Mouse (Mus musculus) embryo, embryonic 9.5 days (tissue): ENCODE results near the gene Lhcgr.
"Not testable (repeated sequence)": the region's sequence is repeated elsewhere in the genome, so short reads cannot be mapped to it uniquely, and the experiment has no call there.

Experiments used
- DNase-seq: peaks from one replicate; pipeline ENCODE4 v3.0.0-alpha.2; 2017; ENCODE audit errors: extremely low spot score

Lhcgr gene

DNA sequence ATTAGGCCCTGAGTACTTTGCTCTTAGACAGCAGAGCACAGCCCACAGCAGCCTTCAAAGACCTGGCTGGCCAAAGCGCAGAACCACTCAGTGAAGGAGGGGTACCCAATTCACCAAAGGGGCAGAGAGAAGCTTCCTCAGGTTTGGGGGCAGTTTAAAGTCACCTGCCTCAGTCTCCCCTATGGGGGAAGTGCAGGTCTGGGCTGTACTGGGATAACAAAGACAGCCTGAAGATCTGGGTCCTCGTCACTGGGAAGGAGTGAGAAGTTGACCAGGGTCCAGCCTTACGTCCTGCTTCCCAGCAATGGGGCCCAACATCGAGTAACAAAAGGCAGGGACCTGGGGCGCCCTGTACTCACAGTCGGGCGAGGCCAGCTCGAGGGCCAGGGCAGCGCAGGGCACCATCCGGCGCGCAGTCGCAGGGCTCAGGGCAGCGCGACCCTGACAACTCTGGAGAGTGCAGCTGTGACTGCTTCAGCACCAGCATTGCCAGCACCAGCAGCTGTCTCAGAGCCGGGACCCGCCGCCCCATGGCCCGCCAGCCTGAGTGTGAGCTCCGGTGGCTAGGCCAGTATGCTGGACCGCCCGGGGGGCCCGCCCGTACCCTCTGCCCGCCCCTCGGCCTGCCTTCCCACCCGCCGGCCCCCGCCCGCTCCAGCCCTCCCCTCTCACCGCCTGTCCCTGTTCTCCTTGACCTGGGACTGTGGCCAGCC, at the start of gene Lhcgr:
Lhcgr (minus strand) TSS at position 551 of the 713 bp plus-strand sequence.
- peak; percentile 28 for DNase-seq

DNA sequence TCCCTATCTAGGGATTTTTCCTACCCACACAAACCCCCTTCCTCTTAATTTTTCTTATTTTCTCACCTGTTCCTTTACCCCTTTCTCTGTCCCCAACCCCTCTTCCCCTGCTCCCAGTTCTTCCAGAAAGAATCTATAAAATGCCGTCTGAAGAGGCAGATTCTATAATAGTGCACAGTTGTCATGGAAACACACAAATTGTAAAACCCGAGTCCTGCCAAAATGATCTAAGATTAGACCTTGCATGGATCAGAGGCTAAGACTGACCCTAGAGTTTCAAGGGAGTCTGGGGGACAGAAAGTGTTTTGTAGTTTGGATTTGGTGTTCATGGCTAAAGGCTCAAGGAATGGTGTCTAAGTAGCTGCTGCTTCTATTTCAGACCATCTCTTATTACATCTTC, 25.8 kb upstream of the Lhcgr start:
- DNase-seq, result no peak

DNA sequence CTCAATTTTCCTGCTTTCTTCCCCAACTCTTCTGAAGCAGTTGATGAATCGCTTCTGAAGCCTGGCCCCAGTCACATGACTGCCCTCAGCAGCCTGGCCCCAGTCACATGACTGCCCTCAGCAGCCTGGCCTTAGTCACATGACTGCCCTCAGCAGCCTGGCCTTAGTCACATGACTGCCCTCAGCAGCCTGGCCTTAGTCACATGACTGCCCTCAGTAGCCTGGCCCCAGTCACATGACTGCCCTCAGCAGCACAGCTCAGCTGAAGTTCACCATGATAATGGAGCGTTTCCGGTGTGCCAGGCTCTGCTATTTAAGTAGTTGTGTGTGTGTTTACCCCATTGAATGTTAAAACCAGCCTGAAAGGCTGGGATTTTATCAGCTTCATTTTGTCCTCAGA, 21.2 kb upstream of the Lhcgr start:
- DNase-seq, result not testable (repeated sequence)

DNA sequence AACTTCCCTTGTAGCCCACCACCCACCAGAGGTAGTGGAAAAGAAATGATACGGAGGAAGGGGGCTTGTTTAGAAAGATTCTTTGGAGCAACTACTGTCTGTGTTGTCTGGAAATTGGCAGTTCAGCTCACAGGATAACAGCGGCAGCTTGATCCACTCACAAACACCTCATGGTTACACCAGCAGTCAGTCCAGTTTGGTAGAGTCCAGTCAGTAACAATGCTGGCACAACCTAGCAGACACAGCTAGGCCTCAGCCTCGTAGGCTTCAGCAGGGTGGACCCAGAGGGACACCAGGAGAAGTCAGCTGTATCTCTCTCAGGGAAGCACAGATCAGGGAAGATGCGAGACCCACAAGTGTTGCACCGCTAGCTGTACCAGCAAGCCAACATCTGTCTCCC, 19.0 kb upstream of the Lhcgr start:
- DNase-seq, result no peak

DNA sequence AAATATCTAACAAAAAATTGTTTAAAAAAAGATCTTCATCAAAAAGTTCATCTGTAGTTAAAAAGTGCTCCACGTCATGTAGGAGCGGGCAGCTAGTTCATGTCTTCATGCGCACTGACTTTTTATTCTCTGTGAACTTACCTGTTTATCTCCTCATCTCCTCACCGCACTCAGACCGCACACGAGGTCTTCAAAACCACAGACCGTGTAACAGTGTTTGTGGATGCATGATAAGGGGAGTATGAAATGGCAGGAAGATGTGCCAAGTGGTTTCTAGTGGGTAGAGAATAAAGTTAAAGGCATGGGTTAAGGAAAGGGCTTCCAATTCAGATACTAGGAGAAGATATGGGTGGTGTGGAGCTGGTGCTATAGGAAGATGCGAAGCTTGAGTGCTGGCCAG, 14.6 kb upstream of the Lhcgr start:
- no peak for DNase-seq

DNA sequence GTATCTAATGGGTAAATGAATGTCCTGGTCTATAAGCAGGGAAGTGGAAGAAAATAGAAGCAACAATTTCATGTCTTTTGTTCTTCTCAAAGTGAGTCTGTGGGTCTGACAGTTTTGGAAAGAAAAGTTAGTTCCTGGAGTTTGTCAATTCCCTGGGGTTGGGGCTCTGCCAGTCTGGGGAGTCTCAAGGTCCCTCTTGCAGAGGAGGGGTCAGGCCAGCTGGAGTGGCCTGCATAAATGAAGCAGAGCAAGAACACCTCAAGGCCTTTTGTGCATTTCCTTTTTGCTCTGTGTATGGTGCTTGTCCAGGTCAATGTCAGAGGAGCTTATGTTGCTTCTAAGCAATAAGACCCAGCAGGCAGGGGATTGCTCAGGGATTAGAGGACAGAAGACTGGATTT, 11.7 kb upstream of the Lhcgr start:
- DNase-seq, result no peak

DNA sequence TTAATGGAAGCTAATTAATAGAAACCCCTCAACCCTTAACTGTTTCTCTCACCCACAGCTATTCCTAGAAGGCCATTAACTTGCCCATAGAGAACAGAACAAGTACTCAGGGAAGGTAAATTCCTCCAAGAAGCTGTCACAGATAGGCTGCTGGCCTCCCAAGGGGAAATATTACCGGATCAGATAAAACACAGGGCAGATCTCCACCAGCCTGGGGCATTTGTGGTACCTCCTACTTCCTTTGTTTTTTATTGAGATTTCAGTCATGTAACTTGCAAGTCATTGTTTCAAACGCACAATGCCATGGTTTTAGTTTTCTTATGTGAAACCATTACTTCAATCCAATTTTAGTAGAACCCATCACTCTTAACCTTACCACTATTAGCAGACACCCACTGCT, 1.1 kb downstream of the Lhcgr start:
- no peak for DNase-seq

DNA sequence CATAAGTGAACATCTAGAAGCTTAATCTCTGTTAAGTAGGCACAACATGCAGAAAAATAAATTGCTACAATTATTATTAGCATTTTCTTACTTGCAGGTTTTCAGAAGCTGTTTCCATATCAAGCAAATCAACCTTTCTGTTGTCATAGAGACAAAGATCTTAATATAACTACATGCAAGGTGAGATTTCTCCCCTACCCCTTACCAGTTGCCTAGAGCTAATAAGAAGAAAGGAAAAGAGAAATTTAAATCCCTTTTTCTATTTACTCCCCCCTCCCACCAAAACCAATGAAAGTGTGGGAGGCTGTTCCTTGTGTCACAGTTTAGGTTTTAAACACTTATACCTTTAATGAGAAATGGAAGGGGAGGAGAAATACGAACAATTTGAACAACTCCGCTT, 3.4 kb downstream of the Lhcgr start:
- DNase-seq, result no peak

DNA sequence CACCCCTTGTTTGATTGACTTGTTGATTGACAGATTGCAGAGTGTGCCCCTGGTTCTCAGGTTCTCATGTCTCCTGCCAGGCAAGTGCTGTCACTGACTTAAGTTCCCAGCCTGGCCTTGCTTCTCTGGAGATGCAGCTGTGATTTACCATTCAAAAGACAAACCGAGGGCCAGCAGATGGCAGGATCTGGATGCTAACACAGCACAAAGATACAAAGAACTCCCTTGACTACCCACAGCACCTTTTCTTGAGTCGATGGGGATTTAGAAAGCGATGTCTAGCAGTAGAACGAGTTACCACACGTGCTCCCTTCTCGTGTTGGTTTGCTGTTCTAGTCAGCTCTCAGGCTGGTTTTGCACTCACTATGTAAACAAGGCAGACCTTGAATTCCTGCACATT, 4.9 kb downstream of the Lhcgr start:
- DNase-seq, result no peak

DNA sequence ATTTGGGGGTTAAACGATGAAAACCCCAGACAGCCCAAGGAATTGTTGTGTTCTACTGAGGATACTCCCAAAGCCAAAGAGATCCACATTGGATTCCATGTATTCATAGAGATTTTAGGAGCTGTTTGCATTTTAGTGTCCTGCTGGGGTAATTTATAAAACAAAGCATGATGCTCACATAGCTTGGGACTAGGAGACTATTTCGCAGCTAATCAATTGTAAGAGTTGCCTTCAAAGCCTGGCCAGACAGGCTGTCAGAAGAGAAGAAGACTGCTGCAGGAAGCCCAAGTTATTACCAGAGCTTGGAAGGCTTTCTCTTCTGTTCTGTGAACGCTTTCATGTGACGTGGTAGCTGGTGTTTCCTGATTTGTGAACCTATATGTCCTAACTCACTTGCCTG, 5.4 kb downstream of the Lhcgr start:
- no peak for DNase-seq

DNA sequence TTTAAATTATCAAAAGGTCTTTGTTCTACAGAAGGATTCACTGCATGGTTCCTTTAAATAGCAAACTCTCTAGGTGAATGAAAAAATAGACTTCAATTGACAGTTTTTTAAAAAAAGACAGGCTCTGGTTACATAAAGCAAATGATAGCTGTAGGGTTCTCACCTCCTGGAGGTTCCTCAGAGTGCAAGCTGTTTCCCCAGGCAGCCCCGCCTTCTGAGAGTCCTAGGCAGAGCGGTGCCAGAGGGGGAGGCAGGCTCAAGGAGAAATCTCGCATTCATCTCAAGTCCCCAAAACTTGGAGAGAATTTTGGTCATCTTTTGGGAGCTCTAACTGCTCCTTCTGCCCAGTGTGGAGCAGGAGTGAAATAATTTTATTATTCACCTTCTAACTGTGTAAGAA, 12.6 kb downstream of the Lhcgr start:
- no peak for DNase-seq

DNA sequence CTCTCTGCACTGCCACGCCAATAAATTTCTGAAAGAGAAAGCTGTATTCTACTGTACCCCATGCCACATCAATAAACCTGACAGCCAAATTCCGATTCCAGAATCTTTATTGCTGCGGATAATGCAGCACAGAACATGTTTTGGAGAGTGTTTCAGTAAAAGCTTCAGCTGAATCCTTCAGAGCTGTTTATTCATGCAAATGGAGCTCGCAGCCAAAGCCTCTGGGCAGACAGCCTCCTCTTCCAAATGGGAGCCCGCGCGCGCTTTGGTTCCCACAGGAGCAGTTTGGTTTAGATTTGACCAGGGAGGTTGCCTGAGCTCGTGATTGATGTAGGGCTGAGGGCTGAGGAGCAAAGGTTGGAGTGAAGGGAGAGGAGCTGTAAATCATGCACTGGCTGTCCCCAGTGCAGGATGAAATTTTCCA, 17.7 kb downstream of the Lhcgr start:
- no peak for DNase-seq

DNA sequence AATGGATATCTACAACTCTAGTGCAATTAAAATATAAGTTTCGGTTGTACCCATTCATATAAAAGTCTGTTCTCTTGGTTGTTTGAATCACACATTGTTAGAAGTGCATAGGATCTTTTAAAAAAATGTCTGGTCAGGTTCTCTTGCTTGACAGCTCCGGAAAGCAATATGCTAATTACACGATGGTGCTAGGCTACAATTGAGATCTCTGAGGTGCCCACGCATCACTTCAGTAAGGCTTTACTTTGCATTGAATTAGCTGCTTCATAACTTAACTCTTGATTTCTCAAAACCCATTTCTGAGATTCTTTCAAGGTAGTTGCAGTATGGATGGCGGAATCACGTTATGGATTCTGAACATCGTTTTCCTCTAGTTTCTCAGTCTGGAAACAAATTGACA, 21.7 kb downstream of the Lhcgr start:
- no peak for DNase-seq

DNA sequence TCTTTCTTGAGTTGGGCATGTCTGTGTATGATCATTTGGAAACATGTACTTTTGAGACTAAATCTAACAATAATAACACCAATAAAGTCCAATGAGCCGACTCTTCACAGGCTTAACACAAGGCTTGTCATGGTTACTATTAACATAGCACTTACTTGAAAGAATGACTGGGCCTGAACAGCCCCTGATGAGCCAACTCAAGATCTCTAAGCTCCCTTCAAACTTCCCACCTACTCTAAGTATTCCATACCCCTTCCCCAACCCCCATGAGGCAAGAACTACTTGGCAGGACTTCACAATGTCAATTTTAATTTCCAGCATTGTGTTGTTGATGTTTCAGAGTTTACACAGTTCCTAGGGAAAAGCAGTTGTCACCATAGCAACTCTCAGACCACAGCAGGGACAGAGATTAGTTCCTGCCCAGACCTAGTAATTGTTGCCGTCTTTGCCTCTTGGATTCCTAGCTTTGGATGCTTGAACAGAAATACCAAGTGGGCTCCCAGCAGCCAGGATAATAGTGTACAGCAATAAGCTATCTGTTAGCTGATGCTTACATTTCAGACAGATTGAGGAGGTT, 22.4 kb downstream of the Lhcgr start:
- no peak for DNase-seq

DNA sequence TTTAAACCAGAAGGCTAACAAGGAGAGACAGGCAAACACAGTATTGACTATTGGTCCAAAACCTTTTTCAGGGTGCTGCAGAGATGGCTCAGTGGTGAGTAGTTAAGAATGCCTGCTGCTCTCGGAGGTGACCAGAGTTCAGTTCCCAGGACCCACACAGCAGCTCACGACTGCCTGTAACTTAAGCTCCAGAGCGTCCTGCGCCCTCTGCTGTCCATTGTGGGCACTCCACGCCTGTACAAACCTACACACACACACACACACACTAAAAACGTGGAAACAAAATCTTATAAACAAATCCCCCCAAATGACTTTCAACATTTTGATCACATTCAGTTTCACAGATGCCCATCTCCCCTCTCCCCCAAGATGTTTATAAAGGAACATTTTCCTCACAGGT, 24.9 kb downstream of the Lhcgr start:
- DNase-seq, result no peak

DNA sequence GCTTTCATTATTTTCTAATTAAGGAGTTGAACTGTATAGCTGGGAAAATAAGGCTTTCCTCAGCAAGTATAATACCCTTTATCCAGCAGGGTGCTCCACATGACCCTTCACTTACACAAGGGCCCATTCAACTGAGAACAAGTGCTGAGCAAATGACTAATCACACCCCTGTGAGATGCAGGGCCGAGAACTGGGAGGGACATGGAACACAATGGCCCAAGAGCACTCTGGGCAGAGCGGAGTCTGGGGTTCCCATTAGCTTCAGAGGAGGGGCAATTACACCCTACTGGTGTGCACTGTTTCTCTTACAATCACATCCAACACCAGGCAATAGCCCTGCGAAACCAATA, 27.7 kb downstream of the Lhcgr start:
- no peak for DNase-seq

DNA sequence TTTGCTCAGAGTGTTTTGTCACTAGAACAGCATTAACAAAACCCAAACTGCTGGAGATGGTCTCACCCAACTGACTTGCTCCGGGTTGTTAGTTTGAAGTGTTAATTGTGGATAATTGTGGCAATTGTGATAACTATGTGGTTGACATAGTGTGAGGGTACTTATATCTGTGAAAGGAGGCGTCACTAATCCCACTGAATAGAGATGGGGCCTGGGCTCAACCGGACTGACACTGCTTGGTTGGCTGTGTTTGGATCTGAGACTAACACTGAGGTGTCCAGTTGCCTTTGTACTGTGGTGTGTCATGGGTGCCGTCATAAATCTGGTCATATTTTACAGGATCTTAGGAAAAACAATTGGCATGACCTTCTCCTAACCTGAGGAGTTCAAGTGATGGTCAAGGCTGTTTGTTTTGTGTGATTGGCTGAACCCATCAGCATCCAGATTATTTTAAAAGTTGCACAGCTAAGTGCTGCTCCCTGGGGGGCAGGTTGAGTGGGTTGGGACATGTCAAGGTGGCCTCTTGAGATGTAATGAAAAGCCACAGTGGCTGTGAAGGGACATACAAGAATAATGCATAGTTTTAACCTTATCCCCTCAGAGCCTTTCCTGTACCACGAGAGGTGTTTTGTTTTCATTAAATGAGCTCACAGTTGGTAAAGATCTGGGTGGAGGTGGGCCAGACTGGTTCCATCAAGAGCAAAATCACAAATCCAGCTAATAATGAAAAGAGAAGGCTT, 28.2 kb downstream of the Lhcgr start:
- DNase-seq, result no peak

DNA sequence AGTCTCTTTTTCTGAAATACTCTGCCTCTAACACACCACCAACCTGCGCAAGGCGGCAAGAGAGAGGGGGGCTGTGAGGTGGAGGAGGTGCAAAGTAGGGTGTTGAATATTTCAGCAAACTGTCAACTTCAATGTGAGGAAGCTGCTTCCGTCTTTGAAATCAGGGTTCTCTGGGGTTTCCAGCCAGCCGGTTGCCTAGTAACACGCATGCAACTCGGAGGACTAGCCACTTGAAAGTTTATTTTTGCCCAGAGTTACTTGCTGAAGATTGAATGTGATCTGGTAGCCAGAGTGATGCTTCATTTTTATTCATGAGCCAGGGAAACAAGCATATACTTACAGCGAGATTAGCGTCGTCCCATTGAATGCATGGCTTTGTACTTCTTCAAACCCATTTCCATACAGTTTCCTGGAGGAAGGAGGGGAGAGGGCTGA, 33.8 kb downstream of the Lhcgr start:
- DNase-seq, result no peak

DNA sequence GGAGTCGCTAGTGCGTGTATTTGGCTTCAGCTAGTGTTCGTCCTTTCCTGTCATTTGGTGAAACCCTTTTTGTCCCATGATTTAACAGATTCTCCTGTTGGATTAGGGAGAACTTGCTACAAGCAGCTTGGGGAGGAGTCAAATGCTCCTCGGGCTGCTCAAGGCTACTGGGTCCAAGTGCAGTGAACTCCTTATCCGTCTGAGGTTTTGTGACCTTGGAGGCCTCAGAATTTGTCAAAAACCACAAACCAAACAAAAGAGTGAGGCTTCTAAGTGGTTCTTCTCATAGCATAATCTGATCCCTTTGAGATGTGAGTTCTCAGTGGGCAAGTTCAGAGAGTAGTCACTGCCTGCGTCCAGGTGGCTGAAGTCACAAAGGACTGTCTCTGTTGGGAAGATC, 36.0 kb downstream of the Lhcgr start:
- DNase-seq, result no peak

DNA sequence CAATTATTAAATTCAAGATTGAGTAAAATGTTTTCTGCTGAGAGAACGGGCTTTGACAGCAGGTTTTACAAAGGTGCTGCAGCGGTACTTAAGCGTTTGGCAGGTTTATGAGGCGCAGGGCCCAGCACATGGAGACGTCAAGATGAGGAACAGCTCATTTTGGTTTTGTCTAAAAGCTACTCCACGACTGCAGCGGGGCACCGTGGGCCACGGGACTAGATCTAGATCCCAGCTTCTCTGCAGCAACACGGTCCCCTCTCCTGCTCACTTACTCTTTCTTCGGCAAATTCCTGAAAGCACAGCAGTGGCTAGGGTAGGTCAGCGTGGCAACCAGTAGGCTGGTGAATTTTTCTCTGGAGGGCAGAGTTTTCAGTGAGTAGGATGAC, 38.3 kb downstream of the Lhcgr start:
- no peak for DNase-seq

DNA sequence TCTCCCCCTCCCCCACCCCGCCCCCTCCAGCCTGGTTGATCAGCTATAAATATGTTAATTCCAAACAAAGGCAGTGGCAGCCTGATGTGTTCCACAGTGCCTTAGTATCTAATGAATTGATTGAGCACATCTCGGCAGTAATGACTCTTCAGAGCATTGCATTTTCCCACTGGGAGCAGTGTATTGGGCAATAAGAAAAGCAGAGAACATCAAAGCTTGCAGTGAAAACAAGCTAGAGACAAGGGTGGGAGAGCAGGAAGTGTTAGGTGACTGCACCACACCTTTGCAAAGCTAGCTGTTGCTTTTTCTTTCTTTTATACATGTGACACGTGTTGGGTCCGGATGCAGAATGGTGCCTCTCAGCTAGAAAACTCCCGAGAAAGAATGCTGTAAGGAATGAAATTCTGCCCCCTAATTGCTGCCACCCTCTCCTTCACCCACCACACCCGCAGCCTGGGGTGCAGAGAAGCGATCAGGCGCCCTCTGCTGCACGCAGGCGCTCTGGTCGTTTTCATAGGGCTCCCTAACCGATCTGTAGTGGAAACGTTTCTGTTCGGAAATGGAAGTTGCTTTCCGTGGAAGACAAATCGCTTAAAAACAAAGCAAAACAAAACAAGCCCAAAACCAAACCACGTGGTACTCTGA, 38.8 kb downstream of the Lhcgr start:
- DNase-seq, result peak; percentile 54

DNA sequence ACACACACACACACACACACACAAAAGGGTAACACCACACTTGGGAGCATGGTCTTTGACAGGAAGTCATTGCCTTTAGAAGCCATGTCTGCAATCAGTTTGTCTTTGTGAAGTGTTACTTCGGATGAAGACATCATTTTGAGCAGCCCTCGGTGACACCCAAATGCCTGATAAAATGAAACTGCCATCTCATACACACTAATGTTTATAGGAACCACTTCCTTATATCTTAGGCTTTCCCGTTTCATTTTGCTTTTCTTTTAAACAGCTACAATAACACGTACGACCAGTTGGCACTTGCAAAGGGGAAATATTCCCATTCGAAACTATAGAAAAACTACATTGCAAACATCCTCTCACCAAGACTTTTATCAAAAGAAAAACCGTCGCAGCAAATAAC, 42.1 kb downstream of the Lhcgr start:
- no peak for DNase-seq

DNA sequence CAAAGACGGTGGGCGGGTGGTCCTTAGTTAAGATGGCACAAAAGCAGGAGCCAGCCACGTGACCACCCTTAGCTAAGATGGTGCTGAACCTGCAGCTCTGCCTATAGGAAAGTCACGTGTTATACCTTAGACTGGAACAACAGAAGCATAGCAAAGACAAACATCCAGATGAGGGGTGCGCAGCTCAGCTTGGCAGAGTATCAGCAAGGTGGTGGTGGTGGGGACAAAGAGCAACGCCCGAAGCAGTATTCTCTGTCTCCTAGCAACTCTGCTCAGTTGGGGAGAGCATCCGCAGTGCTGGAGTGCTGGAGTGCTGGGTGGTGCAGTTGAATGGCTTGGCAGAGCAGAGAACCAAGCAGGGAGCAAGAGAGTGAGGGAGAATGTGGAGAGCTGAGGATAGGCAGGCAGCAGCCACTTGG, 85.5 kb downstream of the Lhcgr start:
- DNase-seq, result peak; percentile 24
